Mouse (Mus musculus) gastrocnemius, adult 18-20 months (tissue): Measurements from ENCODE around the gene Tiam1. TPM values are rescaled to one million over a fixed set of nuclear protein-coding genes. Genes with fewer than 3 reads are reported as not detected.

Source experiments
- DNase-seq: peaks from one replicate; pipeline ENCODE4 v3.0.0; 2021; ENCODE audit warnings: low spot score
- long read RNA-seq, 2 experiments: library from polyadenylated mRNA; stranded (forward); transcript quantifications; one replicate each; pipeline ENCODE4 v2.0.0; 2021
- total RNA-seq, 2 experiments: library from RNA; stranded (reverse); gene quantifications; 2 replicates each; pipeline ENCODE4 v1.2.3; 2021

The Tiam1 gene
- 10 to 100 TPM in 1 of 2 experiments, 1 to 10 TPM in 1; 4.2 to 10.0 TPM for total RNA-seq
- long read RNA-seq, experiment 1, partial matches to known transcripts, result 0 of 6 reads
- long read RNA-seq, experiment 1, other reads (novel, unspliced or antisense), result 2 of 6 reads
- long read RNA-seq, experiment 2, result 0 reads

DNA sequence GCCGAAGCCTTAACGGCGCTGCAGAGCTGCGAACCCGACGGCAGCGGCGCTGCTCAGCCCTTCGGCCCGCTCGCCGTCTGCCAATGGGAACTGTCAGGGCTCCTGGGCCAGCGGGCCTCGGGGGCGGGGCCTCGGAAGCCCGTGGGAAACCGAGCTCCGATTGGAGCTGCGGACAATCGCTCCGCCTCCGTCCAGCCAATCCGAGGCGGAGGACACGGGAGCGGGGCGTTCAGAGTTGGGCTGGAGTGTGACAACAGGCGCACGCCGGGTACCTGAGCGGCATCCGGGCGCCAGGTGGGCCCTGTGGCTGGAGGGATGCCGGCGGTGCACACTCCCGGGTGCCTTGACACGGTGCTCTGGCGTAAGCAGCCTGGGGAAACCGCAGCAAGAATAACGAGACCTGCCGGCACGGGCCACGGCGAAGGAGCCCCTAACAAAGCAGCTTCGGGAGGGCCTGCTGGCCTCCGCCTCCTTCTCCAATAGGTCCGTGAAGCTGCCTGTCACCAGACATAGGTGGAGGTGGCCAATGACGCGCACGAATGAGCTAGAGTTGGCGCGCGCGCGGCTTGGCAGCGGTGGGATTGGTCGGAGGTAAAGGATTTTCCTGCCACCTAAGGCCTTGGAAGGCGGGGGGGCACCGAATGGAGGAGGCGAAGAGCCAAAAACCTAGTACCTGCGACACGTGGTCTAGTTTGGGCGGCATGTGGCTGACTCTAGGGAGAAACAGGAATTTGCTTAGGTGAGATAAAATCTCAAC lies at the start of gene Tiam1:
Gene Tiam1, minus strand, starts transcription at position 10 of the 757 bp plus-strand sequence.
- DNase-seq, result peak; percentile 91

DNA sequence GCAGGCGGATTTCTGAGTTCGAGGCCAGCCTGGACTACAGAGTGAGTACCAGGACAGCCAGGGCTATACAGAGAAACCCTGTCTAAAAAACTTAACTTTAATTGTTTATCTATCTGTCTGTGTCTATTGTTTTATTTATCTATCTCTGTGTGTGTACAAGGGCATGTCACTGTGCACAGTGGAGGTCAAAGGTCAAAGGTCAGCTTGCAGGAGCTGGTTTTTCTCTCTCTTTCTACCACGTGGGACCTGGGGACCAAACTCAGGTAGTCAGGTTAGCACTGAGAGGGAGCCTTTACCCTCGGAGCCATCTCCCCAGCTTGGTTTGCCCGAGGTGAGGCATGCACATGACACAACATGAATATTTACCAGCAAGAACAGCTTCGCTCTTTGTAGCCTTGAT lies 47.7 kb upstream of the Tiam1 start:
- no peak for DNase-seq

DNA sequence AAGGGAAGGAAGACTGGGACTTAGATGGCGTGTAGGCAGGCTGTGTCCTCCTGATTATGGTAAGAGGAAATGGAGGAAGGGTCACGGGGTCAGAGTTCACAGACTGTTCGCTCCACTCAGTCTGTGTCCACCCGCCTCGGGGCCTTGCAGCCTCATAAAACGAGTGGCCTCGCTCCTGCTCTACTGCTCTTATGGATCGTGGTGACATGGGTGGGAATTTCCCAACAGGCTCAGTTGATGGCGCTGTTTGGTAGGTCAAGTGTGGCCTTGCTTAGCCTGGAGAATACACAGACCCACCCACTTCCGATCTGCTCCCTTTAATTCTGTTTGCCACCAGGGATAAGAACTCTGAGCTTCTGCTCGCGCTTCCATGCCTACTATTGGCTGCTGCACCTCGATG lies 43.9 kb upstream of the Tiam1 start:
- DNase-seq, result peak; percentile 7

DNA sequence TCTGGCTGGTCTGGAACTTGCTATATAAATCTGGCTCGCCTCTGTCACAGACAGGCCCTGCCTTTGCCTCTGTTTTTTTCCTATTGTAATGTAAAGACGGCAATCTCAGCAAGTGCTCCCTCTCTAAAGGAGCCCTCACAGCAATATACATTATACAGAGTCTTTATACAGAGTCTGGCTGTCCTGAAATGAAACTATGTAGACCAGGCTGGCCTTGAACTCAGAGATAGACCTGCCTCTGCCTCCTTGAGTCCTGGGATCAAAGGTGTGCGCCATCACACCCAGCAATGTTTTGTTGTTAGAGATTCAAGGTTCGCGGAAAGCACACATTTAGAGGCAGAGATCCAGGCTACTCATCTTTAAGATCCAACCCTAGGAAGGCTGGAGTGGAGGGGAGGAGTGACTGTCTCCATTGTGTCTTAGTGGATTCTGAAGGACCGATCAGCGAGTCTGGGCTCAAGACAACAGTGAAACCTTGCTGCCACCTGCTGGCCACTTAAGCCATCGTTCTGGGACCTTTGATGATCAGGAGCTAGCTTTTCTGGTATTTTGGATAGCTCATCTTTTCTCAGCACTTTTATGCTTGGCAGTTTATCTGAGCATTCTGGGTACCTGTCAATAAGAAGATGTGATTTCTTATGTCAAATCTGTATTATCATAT lies 42.5 kb upstream of the Tiam1 start:
- peak; percentile 71 for DNase-seq

DNA sequence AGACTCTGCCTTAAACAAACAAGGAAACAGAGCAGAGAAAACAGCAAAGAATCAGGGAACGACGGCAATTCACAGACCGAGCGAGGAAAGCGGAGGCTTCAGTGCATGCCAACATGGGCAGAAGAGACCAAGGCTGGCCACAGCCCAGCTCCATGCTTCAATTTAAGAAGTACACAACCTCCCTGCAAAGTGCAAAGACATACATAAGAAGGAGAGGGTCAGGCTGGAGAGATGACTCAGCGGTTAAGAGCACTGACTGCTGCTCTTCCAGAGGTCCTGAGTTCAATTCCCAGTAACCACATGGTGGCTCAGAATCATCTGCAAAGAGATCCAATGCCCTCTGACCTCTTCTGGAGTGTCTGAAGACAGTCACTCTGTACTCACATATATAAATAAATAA lies 40.6 kb upstream of the Tiam1 start:
- DNase-seq, result no peak

DNA sequence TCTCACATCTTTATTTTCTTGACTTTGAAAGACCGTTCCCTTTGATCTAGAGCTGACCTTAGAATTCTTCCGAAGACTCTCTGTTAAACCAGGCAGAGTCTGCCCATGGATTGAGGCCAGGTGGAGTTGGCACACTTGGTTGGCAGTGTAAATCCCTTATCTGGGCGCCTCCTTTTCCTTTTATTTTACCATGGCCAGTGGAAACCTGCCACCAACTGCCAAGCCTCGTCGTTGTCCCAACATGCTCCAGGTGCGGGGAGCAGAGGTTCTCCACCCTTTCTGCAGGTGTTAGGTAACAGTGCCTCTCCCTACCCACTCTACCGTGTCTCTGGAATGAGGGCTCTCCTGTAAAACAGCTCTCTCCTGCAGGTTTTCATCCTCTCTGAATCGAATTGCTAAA lies 38.1 kb upstream of the Tiam1 start:
- no peak for DNase-seq

DNA sequence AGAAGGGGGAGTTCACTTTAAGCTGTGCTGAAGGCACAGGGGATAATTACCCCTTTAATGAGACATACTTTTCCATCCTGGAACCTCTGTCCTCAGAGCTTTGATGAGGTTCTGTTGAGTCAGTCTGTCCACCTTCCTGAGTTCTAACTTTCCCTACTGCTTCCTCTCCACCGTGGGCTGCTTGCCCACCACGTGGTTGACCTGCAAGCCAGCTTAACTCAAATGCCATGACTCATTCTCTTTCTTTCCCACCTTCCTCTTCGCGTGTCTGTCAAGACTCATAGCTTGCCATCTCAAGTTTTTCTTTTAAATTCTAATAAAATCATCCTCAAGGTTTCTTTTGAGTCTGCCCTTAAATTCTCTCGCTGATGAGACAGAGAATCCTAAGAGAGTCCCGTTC lies 37.4 kb upstream of the Tiam1 start:
- DNase-seq, result no peak

DNA sequence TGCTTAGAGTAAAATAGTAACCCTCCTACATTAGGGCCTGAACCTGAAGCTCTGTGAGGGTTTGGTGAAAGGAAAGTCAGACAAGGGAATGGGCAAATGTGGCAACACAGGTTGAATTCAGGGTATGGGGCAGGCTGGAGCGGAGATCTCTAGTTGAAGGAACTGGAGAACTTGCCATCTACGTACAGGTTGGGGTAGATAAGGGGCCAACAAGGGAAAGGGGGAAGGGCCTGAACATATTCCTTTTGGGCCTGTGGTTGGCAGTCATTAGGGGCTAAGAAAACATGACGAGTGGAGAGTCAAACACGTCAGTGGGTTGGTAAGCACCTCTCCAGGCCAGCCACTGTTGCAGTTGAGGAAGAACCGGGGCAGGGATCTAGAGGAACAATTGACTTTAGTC lies 36.3 kb upstream of the Tiam1 start:
- DNase-seq, result no peak

DNA sequence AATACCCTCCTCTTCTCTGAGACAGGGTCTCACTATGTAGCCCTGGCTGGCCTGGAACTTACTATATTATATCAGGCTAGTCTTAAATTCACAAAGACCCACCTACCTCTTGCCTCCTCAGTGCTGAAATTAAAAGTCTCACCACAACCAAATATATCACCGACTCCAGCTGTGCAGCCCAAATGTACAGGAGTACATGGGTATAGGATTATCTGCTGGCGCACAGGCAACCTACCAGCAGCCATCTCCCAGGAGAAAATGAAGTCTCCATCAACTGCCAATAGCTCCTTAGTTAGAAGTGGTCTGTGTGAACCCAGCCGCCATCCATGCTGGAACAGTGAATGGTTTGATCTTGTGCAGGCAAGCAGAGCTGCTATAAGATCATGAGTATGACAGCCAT lies 34.8 kb upstream of the Tiam1 start:
- no peak for DNase-seq

DNA sequence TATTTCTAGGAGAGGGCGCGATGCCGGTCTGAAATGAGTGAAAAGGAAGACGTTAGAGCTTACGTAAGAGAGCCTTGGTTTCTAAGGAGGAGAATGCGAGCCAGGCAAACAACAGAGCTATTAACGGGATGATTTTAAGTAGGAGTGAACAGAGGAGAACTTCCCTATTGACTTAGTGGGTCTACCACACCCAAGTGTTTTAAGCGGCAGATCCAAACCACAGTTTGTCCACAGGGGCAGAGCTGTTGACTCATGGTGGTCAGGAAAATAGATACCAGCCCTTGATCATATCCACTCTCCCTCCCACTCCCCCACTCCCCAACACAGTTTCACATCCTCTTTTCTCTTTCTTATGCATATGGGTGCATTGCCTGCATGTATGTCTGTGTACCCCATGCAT lies 33.9 kb upstream of the Tiam1 start:
- peak; percentile 9 for DNase-seq

DNA sequence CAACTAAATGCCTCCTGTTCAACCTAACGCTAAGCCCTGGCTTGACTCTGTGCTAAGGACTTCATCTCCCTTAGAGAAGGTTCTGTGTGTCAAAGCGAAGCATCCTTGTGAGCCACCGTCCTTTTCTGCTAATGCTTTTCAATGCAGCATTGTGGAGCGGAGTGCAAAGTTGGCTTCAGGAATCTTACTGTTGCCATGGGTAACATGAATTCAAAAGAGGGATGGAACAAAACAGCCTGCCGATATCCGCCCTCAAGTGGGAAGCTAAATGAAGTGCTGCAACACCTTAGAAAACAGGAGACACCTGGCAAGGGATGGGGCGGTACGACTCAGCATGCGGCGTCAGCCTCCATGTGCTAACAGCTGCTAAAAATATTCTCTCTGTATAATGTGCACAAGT lies 32.9 kb upstream of the Tiam1 start:
- DNase-seq, result no peak

DNA sequence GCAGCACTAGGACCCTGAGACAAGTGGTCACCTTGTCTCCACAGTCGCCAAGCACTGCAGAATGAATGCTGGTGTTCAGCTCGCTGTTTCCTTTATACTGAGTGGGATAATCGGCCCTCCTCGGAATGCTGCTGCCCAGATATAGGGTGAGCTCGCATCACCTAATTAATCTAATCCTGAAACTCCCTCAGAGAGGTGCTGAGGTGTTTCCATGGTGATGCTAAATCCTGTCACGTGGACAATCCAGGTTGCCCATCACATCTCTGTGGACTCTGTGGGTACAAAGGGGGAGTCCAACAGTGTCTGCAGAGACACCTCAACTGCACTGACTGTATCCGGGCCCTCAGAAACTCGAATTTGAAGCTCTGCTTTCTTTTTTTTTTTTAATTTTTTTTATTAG lies 27.8 kb upstream of the Tiam1 start:
- DNase-seq, result no peak

DNA sequence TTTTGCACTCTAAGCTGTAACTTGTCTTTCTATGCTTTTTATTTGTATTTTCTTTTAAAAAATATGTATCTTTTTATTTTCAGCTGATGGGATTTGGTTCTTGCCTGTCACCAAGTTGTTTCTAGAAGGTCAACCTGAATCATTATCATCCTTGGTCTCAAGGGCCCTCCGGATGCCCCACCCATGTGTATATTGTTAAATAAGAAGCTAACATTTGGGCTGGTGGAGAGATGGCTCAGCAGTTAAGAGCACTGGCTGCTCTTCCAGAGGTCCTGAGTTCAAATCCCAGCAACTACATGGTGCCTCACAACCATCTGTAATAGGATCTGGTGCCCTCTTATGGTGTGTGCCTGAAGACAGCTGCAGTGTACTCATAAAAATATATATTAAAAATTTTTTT lies 27.1 kb upstream of the Tiam1 start:
- DNase-seq, result no peak

DNA sequence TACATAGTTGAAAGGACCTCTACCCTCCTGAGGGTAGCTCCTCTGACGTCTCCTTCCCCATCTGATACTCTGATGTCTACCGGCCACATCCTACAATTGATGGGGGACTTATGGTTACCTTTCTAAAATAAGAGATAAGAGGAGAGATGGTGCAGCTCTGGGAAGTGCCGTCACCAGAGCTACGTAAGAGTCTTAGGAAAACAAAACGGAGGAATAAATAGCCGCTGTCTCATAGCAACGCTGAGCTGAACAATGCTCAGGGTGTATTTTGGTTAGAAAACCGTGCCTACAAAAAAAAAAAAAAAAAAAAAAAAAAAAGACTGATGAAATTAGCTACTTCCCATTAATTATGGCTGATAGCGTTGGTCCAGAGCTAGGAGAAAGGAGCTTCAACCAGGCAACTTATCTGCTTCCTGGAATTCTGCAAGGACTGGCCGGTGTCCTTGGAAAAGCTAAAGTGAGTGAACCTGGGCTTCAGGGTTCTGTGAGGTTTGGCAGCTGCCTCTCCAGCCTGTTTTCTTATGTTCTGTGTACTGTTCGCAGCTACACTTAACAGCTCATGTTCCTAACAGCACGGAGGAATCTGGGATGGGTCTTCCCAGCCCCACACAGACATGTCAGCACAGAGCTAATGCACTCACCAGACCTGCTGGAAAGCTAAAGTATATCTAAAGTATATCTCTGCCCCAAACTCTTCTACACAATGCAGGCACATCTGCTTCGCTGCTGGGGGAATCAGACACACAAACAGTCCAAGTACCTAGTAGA lies 26.5 kb upstream of the Tiam1 start:
- DNase-seq, result no peak

DNA sequence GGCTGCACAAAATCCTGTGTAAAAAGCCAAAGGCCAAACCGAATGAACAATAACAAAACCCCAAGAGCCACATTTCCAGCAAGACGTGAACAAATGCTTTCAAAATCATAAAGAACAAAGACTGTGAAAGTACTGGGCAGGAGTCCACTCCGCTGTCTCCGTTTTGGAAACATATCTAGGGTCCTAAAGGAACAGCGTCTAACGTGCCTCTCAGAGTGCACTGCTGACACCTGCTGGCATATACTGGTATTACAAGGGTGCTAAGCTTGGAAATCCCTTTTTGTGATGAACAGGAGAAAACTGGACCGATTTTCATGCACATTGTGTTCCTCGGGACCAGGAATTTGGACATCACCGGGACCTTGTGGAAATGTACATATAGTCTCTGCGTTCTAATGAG lies 24.1 kb upstream of the Tiam1 start:
- peak; percentile 81 for DNase-seq

DNA sequence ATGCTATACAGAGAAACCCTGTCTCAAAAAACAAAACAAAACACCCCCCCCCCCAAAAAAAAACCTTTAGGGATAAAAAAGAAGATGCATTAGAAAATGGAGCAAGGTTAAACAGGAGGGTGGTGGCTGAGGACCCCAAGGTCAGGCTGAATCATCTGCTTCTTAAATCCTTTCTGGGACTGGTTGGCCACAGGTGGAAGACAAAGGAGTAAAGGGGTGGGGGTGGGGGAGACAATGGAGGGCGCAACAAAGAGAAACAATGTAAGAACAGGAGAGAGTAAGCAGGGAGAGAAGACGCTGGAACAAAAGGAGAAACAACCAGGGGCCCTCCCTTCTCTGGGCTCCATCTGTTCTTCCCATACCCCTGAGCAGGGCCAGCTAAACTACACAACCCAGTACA lies 21.9 kb upstream of the Tiam1 start:
- DNase-seq, result no peak

DNA sequence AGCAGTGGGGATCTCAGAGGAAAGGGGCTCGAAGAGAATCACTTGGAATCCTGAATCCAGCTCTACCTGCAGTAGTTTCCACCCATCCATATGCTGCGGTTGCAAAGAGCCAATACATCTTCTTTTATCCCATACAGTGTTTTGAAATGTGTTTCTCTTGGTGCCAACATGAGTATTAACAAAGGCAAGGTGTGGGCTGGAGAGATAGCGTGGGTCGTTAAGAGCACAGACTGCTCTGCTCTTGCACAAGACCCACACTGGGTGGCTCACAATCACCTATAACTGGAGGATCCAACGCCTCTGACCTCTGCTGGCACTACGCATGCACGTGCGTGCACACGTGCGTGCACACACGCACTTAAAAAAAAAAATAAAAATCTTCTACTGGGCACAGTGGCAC lies 21.4 kb upstream of the Tiam1 start:
- no peak for DNase-seq

DNA sequence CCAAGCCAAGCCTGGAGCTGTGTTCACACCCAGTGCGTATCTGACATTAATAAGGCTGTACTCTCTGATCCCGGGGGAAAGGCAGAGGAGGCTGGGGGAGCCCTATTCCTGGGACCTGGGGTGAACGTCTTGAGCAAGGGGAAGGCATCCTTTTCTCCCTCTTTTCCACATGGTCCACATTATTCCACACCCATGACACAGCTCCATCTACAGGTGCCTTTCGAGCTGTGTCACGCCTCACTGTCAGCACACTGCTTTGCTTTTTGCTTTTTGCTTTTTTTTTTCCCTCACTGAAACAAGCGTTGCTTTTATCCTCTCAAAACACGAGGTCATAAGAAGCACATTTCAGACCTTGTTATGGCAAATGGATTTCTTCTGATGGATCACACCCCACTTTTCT lies 11.5 kb upstream of the Tiam1 start:
- DNase-seq, result no peak

DNA sequence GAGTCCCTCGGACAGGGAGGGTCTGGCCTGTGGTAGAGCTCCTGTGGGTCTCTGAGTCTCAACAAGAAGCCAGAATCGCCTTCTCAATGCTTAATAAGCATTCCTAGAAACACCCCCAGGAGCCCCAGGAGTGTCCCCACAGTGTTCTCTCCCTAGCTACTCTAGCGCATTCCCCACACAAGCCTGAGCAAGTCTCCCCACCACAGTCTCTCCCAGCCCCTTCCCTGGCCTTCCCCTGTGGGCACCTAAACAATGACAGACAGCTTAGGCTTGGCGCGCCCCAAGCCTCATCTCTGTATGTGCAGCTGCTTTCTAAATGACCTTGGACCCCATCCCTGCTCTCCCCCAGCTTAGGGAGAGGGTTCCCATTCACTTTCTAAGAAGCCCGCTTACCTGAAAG lies 7.3 kb upstream of the Tiam1 start:
- no peak for DNase-seq

DNA sequence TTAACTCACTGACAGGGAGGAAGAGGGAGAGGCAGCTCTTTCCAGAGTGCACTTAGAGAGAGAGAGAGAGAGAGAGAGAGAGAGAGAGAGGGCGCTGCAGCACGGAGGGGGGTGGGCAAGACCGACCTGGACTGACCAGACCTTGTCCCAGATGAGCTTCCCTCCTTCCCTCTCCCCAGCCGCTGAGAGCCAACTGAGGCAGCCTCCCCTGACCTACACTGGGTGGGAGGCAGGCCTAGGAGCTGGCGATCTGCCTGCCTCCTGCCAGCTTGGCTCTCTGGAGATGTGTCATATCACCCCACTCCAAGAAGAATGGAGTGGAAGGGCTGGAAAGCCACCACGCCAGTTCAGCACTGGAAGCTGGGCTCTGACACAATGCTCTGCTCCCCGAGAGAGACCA lies 6.6 kb upstream of the Tiam1 start:
- DNase-seq, result no peak

DNA sequence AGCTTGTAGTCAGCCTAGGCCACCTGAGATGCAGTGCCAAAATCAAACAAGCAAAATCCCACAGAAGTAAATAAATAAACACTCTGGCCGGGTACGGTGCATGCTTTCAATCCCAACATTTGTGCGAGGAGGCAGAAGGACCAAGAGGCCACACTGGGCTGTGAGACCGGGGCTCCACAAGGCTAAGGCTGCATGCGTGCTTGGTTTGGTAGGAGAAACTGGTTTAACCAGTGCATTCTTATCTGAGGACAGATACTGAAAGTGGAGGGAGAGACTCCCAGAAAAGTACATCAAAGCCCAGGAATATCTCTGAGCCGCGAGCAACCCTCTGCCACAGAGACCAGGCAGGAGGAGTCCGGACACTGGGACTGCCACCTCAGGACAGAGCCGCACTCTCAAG lies 5.8 kb upstream of the Tiam1 start:
- no peak for DNase-seq

DNA sequence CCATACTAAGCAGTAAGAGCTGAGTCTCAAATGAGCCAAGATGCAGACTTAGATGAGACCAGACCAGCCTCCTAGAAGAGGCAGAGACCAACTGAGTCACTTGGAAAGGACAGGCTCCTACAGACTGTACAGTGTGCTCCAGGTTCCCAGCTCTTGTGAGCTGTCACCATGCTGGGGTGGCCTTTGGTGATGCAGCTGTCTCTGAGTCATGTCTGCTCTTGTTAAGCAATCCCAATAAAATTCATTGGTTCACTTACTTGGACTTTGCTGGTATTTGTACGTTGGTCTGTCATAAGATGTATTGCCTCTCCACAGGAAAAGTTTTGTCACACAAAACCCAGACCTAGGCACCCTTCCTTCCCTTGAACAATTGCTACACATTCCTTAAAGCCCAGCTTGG lies 1.7 kb upstream of the Tiam1 start:
- no peak for DNase-seq
